Mouse (Mus musculus) left cerebral cortex, postnatal 14 days (tissue): ENCODE results near the gene Ppp2r2d. TPM values are rescaled to one million over a fixed set of nuclear protein-coding genes. Genes with fewer than 3 reads are reported as not detected.
A peak's percentile ranks its signal among the peaks of the same experiment; 100 is the strongest.

Experiments
- DNase-seq, 2 experiments: peaks; one replicate each; pipeline ENCODE4 v3.0.0; 2021 to 2022; ENCODE audit warnings: low spot score in 2 of 2, mixed read lengths in 1 of 2
- intact Hi-C: fragments of 180-260 bp; cut with DNase I; formaldehyde crosslinking; loops from one replicate; pipeline ENCODE4 v1.15.1; 2025
- long read RNA-seq, 2 experiments: library from polyadenylated mRNA; stranded (forward); transcript quantifications; one replicate each; pipeline ENCODE4 v2.0.0; 2021
- total RNA-seq, 2 experiments: library from RNA; stranded (reverse); gene quantifications; 2 replicates each; pipeline ENCODE4 v1.2.3; 2021

The Ppp2r2d gene
- total RNA-seq: 10 to 100 TPM; 72.8 to 75.6 TPM
- long read RNA-seq, experiment 1, transcript Ppp2r2d-201 (9 exons, 2,081 nt): major isoform, 53 of 100 reads
- long read RNA-seq, experiment 1, partial matches to known transcripts: 10 of 100 reads
- long read RNA-seq, experiment 1, other reads (novel, unspliced or antisense): 34 of 100 reads
- long read RNA-seq, experiment 2, transcript Ppp2r2d-207 (8 exons, 1,938 nt): minor isoform, 5 of 91 reads
- long read RNA-seq, experiment 2, transcript Ppp2r2d-201 (9 exons, 2,081 nt): major isoform, 42 of 91 reads
- long read RNA-seq, experiment 2, partial matches to known transcripts: 8 of 91 reads
- long read RNA-seq, experiment 2, other reads (novel, unspliced or antisense): 36 of 91 reads

DNA sequence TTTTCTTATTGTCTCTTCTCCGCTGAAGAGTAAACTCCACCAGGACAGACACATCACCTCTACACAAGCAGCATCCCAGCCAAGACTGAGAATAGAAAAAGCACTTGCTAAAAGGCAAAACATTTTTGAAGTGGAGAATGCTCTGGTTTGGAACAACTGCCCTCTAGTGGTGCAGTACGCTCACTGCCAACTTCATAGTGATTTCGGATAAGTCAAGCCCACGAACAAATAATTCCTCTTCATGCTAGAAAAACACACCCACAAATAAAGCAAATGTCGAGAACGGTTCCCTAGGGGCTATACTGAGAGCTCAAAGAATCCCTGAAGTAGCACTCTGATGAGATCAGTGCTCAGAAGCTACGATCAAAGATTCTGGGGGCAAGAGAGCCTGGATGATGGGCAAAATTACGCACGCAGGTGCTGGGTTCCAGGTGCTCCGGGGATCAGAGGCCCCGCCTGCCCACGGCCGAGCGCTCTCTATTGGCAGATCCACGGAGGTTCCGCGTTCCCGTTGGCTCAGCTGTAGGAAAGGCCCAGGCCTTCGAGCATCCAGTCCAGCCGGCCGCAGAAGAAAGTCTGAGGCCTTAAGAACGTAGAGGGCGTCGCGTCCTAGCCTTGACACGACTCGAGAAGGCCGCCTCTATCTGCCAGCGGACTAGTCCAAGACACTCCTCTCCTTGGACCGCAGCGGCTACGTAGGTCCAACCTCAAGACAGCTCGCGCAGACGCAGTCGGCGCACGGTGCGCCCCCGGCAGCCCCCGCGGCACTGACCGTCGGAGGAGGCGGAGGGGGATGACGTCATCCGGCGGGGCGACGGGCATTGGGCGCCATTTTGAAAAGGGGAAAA, at the start of gene Ppp2r2d, which contains the start of gene Mapk1ip1:
TSS of gene Ppp2r2d (plus strand) at position 536 of the 848 bp plus-strand sequence.
TSS of gene Mapk1ip1 (minus strand) at position 730 of the 848 bp plus-strand sequence.
- intact Hi-C loops: loop anchor here (2.0 to 5.0 kb wide), 2 partner anchors 62 to 79 kb away; partner anchors contain the start of gene Bnip3

DNA sequence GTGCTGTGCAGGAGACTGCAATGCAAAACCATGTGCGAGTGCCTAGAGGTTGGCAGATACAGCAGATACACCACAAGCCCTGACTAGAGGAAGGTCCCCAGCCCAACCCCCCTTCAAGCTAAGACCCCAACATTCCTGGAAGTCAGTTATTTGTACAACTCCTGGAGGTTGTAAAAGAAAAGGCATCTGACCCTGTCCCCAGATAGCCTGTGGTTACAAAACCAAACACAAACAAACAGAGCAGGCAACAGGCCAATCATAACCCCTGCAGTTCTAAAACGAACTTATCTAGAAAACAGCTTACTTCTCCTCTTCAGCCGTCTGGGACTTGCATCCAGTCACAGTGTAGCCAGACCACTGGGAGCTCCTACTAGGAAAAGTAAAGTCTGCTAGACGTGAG, 42.5 kb upstream of the Ppp2r2d start:
- DNase-seq: no peak
- intact Hi-C loops: no loop called here

More for the DNA sequence above, at the start of gene Ppp2r2d, which contains the start of gene Mapk1ip1:
- peak; percentile 96 for DNase-seq

DNA sequence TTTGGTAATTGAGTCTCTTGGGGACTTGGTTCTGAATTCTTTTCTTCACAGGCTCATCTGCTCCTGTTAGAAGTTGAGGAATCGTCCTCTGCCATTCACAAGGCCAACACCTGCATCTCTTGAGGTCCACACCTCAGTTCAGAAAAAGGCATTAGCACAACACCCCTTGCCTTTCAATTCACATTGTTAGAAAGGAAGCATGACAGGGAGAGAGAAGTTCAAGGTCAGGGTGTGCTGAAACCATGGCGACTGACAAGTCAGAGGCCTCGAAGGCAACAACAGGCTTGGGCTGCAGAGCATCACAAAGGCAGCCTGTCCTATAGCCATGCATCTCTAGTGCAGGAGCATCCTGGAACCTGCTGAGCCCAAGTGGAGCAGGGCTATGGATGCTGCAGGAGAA, 38.7 kb upstream of the Ppp2r2d start:
- intact Hi-C loops: no loop called here
- DNase-seq: no peak

DNA sequence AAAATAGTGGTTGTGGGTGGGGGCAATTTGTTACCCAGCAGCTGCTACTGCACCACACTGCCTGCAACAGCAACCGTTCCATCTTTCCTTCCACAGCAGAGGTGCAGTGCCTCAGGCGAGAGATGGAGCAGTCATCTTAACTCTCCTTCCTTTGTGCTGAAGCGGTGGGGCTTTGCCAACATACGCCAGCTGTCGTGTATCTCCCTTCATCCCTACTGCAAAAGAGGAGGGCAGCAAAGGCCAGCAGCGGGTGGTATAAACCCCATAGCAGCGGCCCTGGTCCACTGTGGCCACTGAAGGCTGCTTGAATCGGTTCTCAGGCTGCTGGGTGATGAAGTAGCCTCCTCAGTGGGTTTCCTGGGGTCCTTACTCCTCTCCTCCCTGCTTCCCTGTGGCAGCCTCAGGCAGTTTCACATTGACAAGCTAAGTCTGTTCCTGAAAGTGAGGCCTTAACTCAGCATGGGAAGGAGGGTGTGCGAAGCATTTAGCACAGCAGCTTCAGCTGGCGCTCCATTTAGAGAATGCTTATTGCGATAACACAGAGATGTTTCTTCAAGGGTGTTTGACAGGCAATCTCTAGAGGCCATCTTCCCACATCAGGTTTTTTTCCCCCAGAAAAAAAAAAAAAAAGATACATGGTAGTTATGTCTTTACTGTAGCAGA, 32.5 kb upstream of the Ppp2r2d start:
- intact Hi-C loops: no loop called here
- no peak for DNase-seq

DNA sequence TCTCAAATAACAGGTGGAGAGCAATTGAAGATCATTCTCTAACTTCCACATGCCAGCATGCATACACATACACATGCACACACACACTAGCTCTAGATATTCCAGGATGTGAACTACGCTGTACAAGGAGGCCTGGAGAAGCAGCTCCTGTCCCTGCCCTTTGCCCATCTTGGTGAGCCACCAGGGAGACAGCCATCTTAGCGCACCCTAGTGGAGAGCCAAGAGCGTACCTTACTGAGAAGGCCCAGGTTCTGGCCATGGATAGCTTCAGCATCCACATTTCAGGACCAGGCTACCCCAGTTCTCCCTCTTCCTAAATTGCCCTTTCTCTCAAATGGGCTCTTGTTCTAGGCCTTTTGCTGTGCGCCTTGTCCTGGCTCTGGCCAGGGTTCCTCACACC, 27.6 kb upstream of the Ppp2r2d start:
- DNase-seq: no peak
- intact Hi-C loops: no loop called here

DNA sequence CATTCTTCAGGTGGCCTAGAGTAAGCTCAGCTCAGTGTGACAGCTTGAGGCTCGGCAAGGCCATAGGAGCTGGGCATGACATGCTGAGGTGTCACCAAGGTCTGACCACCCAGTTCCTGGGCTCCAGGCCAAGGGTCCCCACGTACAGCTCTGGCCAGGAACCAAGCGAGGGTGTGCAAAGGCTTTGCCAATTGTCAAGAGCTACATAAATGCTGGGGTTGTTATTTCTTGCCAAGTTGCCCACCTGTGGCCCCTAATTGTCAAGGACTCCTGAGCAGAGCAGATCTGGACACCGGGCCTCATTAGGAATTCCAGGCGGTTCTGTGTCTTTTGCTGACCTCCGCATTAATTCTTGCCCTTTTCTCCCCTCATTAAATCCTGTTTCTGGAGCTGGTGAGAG, 21.5 kb upstream of the Ppp2r2d start:
- DNase-seq: no peak
- intact Hi-C loops: loop anchor here (10.0 kb wide), 1 partner anchor 390 kb away; no protein-coding TSS in a partner anchor

DNA sequence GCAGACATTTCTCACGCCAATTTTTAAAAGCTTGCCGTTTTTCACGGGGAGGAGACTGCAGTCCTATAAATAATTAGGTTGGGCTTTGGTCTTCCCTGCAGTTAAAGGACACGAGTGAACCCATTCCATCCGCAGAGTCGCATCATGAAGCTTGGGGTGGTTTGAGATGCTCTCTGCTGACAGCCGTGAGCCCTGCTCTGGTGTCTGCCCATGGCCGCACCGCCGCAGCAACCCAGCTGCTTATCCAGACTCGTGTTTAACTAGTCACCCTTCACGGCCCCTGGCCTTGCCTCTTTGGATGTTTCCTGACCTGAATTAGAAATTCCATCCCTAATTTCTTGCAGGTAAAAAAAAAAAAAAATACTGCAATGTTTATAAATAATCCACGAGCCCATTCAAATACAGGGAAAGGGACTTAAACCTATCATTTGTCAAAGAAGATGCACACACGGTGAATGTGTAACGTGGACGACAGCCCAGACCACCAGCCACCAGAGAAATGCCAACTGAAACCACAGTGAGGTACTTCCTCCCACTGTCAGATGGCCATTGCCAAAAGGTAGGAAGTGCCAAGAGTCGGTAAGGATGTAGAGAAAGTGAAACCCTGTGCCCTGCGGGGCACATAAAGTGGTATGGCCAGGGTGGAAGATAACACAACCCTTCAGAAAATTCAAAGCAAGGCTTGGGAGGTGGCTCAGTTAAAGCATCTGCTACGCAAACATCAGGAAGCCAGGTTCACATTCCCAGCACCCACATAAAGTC, 20.7 kb upstream of the Ppp2r2d start:
- DNase-seq: no peak
- intact Hi-C loops: loop anchor here (5.0 to 10.0 kb wide), 3 partner anchors 93 to 428 kb away; partner anchors contain the start of gene Tcerg1l

DNA sequence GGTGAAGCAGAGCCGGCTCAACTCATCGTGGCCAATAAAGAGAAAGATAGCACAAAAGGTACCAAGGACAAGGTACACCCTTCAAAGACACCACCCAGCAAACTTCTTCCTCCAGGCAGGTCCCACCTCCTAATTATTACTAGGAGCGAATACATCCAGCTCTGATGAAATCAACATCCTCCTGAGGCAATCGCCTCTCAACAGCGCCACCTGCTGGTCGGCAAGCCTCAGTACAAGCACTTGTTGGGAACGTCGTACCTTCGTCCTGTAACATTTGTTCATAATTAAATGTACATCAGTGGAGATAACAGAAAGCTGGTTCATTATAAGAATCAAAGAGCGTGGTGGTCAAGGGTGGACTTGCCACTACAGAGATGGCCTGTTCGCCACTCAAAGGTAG, 18.1 kb upstream of the Ppp2r2d start:
- intact Hi-C loops: loop anchor here (2.0 to 10.0 kb wide), 4 partner anchors 96 to 1349 kb away; partner anchors contain the start of gene Tcerg1l
- DNase-seq: peak; percentile 52 to 79

DNA sequence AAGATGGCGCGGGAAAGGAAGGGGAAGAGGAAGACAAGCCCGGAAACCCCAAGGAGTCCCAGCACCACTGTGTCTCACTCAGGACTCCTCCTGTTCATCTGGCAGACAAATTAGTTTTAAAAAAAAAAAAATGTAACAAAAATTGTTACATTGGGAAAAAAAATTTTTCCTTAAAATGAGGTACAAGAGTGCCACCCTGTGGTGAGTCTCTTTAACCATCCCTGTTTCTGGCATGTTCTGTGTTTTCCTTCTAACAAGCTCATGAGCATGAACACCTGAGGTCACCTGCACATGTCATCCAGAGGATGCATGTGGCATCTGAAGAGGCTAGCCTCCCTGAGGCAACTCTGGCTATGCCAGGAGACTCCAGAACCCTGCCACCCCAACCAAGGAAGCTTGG, 10.9 kb upstream of the Ppp2r2d start:
- intact Hi-C loops: loop anchor here (10.0 kb wide), 1 partner anchor 1230 kb away; no protein-coding TSS in a partner anchor

DNA sequence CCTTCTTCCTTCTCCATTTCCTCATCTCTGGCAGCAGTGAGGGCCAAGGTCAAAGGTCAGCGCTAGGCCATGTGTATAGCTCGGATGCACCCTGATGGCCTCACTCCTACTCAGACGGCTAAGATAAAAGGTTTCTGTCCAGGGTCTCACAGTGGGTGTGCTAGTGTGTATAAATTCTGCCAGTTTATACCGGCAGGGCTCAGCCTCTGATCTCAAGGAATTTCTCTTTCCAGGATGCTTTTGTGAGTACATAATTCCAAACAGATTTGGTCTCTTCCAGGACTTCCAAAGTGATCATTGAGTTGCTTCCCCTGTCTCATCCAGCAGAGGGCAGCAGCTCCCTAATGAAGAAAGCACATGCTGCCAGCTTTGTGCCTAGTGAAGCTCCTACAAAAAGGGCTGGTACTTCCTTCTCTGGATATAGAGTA, 5.3 kb upstream of the Ppp2r2d start:
- intact Hi-C loops: no loop called here
- peak; percentile 89 to 90 for DNase-seq

More for the DNA sequence above, 10.9 kb upstream of the Ppp2r2d start:
- no peak for DNase-seq

DNA sequence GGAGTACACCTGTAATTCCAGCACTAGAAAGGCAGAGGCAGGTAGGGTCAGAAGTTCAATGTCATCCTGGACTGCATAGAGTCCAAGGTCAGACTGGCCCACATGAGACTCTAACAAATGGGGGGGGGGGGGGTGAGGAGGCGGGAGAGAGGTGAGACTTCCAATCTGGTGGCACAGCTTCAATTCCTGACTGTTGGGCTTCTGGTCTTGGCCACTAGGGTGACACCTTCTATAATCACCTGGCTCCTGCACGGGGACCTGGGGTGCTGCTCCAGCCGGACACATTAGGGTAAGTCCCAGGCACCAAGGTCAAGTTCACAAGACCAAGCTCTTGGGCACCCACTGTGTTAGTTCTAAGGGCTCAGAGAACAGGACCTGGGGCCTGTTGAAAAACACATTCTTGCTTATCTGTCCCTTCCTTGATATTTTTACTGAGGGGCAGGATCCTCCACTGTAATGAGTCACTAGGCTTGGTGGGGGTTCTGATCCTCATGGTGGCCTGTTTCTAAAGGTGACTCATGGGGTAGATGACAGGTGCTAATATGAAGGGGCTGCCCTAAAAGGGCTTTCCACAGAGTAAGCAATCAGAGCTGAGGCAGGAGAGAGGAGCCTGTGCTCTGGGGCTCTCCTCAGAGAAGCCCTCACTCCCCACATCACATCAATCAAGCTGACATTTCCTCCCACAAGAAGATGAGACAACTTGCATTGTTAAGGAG, 4.3 kb upstream of the Ppp2r2d start:
- intact Hi-C loops: no loop called here
- DNase-seq: no peak

DNA sequence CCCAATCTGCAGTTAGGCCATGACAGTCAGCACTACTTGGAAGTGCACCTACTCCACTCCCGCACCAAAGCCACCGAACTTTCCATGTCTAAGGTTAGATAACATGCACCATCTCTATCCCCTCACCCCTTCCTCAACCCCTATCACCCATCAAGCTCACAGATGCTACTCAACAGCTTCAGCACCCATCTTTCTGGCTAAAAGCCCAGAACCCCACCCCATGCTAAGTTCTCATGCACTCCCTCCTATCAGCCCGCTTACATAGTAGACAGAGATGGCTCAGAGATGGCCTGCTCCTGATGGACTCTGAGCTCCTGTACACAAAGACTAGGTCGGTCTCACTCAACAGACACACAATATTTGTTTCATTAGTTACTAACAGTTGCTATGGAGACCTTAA, 2.5 kb upstream of the Ppp2r2d start:
- no peak for DNase-seq
- intact Hi-C loops: no loop called here

DNA sequence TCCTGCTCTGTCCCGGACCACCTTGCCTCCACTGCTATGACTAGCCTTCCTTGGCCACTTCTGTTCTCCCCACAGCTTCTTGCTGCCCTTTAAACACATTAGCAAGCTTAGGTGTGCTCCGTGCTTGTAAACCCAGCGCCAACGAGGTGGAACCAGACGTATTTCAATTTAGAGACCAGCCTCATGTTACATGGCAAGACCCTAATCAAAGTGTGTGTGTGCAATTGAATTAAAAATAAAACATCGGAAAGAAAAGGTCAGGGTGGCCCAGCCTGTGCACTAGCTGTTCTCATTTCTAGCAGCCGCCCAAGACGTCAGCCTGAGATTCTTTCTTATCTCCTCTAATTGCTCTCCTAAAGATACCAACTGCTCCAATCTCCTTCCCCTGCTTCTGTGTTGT, 768 bp upstream of the Ppp2r2d start:
- no peak for DNase-seq
- intact Hi-C loops: loop anchor here (2.0 to 5.0 kb wide), 2 partner anchors 62 to 80 kb away; partner anchors contain the start of gene Bnip3

DNA sequence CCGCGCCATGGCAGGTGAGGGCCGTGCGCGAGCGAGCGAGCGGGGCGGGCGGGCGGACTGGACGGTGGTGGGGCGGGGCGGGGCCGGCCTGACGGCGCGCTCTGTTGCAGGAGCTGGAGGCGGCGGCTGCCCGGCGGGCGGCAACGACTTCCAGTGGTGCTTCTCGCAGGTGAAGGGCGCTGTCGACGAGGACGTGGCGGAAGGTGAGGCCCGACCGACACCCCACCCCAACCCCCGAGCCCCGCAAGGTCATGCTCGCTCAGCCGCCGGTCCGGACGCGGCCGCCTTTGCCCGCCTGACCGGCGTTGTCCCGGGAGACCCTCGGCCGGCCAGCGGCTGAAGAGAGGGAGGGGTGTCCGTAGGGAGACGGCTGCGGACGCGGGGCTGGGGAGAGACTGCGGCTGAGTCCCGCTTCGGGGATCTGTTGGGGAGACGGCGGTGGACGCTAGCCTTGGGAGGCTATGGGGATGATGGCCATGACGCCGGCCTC, 668 bp downstream of the Ppp2r2d start:
- no peak for DNase-seq
- intact Hi-C loops: loop anchor here (5.0 kb wide), 1 partner anchor 61 kb away; the partner anchor contains the start of gene Bnip3

DNA sequence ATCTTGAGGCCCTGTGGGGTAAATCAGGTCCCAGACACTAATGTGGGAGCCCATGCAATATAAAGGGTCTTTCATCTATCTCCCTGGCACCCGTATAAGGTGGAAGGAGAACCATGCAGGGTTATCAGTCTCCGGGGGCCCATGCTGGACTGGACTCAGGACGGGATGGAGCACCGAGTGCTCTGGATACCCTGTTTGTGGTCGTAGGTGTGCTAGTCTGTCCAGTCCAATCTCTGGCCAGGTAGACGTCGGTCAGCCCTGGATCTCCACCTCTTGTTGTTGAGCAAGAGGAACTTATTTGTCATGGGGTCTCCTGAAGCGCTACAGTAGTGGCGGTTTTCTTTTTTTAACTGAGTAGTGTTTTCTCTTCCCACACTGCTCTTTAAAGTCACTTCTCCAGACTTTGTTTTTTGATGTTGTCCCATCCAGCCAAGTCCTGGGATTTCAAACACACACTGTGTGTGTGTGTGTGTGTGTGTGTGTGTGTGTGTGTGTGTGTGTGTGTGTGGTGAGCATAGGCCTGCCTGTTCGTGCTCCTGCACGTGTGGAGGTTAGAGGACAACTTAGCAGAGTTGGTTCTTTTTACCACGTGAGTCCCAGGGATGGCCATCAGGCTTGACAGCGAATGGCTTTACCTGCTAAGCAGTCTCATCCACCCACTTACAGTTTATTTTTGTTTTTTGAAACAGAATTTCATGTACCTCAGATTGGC, 1.6 kb downstream of the Ppp2r2d start:
- no peak for DNase-seq
- intact Hi-C loops: loop anchor here (5.0 kb wide), 1 partner anchor 60 kb away; the partner anchor contains the start of gene Bnip3

DNA sequence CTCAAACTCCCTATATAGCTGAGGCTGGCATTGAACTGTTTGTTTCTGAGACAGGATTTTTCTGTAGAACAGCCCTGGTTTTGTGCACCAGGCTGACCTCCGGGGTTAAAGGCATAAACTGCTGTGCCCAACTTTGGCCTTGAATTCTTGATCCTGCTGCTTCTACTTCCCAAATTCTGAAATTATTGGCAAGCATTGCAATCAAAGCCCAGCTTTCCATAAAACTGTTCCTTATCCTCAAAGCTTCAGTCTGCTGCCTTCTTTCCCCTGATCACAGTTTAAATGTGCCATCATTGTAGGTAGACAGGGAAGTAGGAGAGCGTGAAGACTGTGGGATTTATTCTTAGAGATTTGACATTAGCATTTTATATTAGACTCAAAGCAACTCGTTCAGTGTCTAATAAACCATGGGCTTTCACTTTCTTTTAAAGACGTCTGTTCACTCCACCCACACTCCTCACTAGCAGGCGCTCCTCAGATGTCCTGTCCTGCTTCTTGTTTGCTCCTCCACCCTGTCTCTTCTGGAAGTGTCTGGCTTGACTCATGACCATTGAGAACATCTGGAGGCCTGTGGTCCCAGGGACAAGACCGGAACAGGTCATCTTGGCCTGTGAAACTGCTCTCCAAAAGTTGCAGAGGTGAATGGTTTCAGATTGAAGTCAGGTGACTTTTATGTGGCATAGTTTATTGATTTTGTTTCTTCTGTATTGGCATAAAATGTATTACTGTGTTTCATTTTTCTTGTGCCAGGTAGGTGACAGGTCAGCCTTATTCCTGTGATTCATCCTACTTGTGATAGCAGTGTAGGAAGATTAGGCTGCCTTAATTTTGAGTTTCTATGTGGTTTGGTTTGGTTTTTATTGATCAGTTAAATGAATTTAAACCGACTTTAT, 2.4 kb downstream of the Ppp2r2d start:
- DNase-seq: no peak
- intact Hi-C loops: loop anchor here (5.0 kb wide), 1 partner anchor 59 kb away; the partner anchor contains the start of gene Bnip3
